Mouse (Mus musculus) embryonic facial prominence, embryonic 12.5 days (tissue): ENCODE results near the gene Gli1. TPM values are rescaled to one million over a fixed set of nuclear protein-coding genes. Genes with fewer than 3 reads are reported as not detected.

Experiments used
- ATAC-seq: fragments of 200-750 bp; cut with Nextera tagmentation; 2 replicates; pipeline ENCODE4 v1.8.0; 2017; ENCODE audit not compliant: insufficient number of reproducible peaks, insufficient read depth, low FRiP score, low TSS enrichment
- H3K27ac ChIP-seq: fragments of 300-500 bp; sonication (generic); 2 replicates; pipeline ENCODE4 v1.5.1; 2016; ENCODE audit warnings: mild to moderate bottlenecking
- H3K27me3 ChIP-seq: fragments of 300-500 bp; sonication (generic); 2 replicates; pipeline ENCODE4 v1.6.1; 2016; ENCODE audit warnings: mild to moderate bottlenecking, moderate library complexity
- H3K36me3 ChIP-seq: fragments of 300-500 bp; sonication (generic); 2 replicates; pipeline ENCODE4 v1.6.1; 2016; ENCODE audit warnings: mild to moderate bottlenecking
- H3K4me1 ChIP-seq: fragments of 300-500 bp; sonication (generic); 2 replicates; pipeline ENCODE4 v1.6.1; 2016
- H3K4me2 ChIP-seq: fragments of 300-500 bp; sonication (generic); replicated peaks from 2 replicates; pipeline ENCODE4 v1.6.1; 2016; ENCODE audit warnings: mild to moderate bottlenecking, moderate library complexity
- H3K4me3 ChIP-seq: fragments of 300-500 bp; sonication (generic); 2 replicates; pipeline ENCODE4 v1.5.1; 2016; ENCODE audit warnings: mild to moderate bottlenecking
- H3K9ac ChIP-seq: fragments of 300-500 bp; sonication (generic); 2 replicates; pipeline ENCODE4 v1.6.1; 2016; ENCODE audit warnings: mild to moderate bottlenecking, moderate library complexity
- H3K9me3 ChIP-seq: fragments of 300-500 bp; sonication (generic); 2 replicates; pipeline ENCODE4 v1.6.1; 2016; ENCODE audit warnings: mild to moderate bottlenecking, moderate library complexity
- WGBS: fragments of 180-500 bp; shearing (Covaris S2); methylation state at CpG from one replicate; pipeline ENCODE4 v1.1.7; 2016; 5-methylcytosine and 5-hydroxymethylcytosine counted together
- polyA plus RNA-seq: library from polyadenylated mRNA; unstranded; fragments of >200 nt; fragmentation: Nextera tagmentation; extraction: Ambion mirVana; gene quantifications from 2 replicates; pipeline ENCODE4 v1.2.1, GENCODE M21; 2016

Gene Gli1
- polyA plus RNA-seq, 1 experiment from 2014 or later: 15.5 TPM

DNA sequence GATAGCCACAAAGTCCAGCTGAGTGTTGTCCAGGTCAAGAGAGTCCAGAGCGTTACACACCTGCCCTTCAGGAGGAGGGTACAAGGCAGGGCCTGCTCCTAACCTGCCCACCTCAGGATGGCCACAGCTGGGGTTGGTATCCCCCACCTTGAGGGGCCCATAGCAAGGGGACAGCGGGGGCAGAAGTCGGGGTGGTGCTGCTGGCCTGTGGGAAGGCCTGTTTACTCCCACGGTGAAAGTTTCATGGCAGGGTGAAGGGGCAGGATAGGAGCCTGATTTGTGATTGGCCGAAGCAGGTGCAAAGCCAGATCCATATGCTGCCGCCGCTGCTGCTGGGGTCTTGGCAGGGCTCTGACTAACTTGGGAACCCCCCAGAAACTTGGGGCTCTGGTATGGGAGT, 11.6 kb downstream of the Gli1 start:
- Histone ChIP-seq H3K27me3 (peaks cover 47% of the 10 kb centered on the region), H3K36me3 (peaks cover 31% of the 10 kb centered on the region), H3K9me3 (no peaks in the 10 kb centered on the region), H3K4me3 (no peak overlapping the region), H3K4me1 (peaks cover 17% of the 10 kb centered on the region), H3K4me2 (no peak overlapping the region), H3K9ac (no peak overlapping the region), H3K27ac (no peak overlapping the region)
- ATAC-seq: no peak
- 73% methylated on average over 7 of the region's 7 CpGs for WGBS

DNA sequence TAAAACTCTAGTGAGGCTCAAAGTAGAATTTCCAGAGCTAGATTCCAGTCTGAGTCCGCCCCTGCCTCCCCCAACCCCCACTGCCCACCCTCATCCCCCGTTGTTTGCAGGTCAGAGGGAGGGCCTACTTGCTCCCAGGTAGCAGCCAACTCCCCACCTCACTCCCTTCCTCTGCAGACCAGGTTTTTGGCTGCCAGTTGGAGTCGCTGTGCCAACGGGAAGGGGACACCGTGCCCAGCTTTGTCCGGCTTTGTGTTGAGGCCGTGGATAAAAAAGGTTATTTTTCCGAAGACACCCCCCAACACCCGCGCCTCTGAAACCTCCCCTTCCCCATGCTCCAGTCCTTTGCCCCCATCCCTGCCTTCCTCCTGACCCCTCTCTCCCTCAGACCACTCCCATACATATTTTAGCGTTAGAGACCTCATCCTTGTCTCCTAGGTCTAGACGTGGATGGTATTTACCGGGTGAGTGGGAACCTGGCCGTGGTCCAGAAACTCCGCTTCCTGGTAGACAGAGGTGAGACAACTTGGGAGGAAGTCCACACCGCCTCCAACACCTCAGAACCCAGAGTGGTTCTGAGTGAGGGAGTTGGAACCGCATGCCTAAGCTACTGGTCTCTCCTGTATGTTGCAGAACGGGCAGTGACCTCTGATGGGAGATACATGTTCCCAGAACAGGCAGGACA, 14.2 kb downstream of the Gli1 start:
- H3K9ac ChIP-seq: no peak overlapping the region
- no peak for ATAC-seq
- H3K27me3 ChIP-seq: peaks cover 63% of the 10 kb centered on the region
- peaks cover 17% of the 10 kb centered on the region for H3K4me1 ChIP-seq
- peaks cover 11% of the 10 kb centered on the region; the same call in 1 of the 2 replicates for H3K36me3 ChIP-seq
- 0 out of 2 replicates have a peak overlapping the region, but pooled peaks have one; percentile 2 for H3K4me2 ChIP-seq
- whole genome bisulfite sequencing: 50% methylated on average over 18 of the region's 18 CpGs
- H3K27ac ChIP-seq: no peak overlapping the region
- H3K9me3 ChIP-seq: no peaks in the 10 kb centered on the region
- no peak overlapping the region for H3K4me3 ChIP-seq

DNA sequence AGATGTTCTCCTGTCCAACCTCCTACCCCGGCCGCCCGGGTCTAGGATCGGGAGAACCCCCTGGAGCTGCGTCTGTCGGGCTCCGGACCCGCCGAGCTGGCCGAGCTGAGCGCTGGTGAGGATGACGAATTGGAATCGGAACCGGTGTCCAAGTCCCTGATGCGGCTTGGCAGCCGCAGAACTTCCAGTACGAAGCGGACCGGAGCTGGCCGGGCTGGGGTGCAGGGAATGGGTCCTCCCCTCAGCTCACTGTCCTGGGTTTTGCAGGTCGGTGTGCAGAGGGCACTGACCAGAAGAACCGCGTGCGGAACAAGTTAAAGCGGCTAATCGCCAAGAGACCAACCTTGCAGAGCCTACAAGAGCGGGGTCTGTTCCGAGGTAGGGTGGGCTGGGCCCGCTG, 14.9 kb downstream of the Gli1 start:
- Histone ChIP-seq H3K27me3 (peaks cover 70% of the 10 kb centered on the region), H3K4me3 (peak overlapping the region; percentile 41), H3K9ac (peak overlapping the region; percentile 44), H3K9me3 (no peaks in the 10 kb centered on the region), H3K27ac (no peak overlapping the region), H3K4me2 (peak overlapping the region; percentile 86), H3K4me1 (peaks cover 17% of the 10 kb centered on the region), H3K36me3 (peaks cover 3% of the 10 kb centered on the region; the same call in 1 of the 2 replicates)
- 5% methylated on average over 29 of the region's 29 CpGs for WGBS
- ATAC-seq: no peak

DNA sequence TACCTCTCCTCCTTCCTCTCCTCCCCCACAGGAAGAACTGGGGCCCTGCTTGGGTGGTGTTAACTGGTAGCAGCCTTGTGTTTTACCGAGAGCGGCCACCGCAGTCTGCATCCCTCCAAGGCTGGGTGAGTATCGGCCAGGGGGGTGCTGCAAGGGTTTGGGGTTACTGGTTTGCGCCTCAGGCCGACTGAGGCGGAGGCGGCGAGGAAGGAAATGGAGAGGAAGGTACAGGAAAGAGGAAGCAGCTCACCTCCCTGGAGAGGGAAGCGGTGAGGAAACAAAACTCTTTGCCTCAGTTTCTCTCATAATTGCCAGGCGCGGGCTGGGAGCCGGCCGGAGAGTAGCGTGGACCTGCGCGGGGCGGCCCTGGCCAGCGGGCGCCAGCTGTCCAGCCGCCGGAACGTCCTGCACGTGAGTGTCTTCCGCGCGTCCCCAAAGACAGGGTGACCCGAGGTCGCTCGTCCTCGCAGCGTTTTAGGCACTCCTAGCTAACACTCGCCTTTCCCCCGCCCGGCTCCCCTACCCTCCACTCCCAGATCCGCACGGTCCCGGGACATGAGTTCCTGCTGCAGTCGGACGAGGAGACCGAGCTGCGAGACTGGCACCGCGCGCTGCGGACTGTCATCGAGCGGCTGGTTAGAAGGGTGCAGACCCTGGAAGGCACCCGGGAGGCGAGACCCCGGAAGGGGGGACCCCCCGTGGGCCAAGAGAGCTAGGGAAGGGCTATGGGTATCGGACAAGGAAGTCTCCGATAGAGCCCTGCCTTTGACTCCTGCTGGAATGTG, 15.6 kb downstream of the Gli1 start:
- Histone ChIP-seq H3K9me3 (no peaks in the 10 kb centered on the region), H3K27ac (no peak overlapping the region), H3K4me3 (peak overlapping the region; percentile 41), H3K4me1 (peaks cover 17% of the 10 kb centered on the region), H3K4me2 (peak overlapping the region; percentile 86), H3K27me3 (peaks cover 71% of the 10 kb centered on the region), H3K9ac (peak overlapping the region; percentile 44), H3K36me3 (no peaks in the 10 kb centered on the region)
- under 1% methylated on average over 54 of the region's 54 CpGs for WGBS
- peak; percentile 25 for ATAC-seq

DNA sequence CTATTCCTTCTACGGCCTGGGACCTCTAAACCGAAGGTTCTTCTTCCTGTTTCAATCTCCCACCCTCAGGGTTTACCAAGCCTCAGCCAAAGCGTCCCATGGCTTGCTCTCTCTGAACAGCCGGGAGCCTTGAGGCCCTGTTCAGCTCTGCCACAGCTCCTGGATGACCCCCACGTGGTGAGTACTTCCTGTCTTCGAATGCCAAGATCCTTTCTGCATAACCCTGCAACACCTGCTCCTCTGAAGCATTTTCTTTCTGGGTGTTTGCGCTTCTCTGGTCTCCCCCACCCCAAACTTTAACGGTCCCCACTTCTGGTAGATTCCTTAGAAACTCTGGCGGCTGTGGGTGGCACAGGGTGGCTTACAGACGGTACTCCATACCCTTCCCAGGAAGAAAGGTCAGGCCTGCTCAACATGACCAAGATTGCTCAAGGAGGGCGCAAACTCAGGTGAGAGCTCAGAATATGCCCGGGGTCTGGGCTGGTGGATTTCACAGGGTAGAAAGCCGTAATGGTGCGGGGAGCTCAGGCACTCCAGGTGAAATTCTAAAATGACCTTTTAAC, 16.2 kb downstream of the Gli1 start:
- H3K36me3 ChIP-seq: no peaks in the 10 kb centered on the region
- peaks cover 76% of the 10 kb centered on the region for H3K27me3 ChIP-seq
- peak overlapping the region; percentile 86 for H3K4me2 ChIP-seq
- no peak for ATAC-seq
- peaks cover 17% of the 10 kb centered on the region for H3K4me1 ChIP-seq
- no peaks in the 10 kb centered on the region for H3K9me3 ChIP-seq
- WGBS: 25% methylated on average over 14 of the region's 14 CpGs
- H3K9ac ChIP-seq: peak overlapping the region; percentile 44; the same call in 1 of the 2 replicates
- H3K27ac ChIP-seq: no peak overlapping the region
- H3K4me3 ChIP-seq: peak overlapping the region; percentile 41

DNA sequence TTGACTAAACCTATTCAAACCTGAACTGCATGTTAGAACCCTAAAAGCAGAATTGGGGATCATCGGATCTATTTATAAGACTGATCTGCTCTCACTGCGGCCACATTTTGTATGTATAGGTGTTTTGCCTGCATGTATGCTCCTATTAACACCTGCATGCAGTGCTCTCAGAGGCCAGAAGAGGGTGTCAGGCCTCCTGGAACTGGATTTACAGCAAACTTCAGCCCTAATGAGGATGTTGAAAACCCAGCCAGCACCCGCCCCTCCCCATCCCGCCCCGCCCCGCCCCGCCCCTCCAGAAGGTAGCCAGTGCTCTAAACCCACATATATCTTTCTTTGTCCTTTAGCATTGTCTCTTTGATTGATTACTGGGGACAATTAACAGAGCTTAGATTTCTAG, 17.3 kb downstream of the Gli1 start:
- no peaks in the 10 kb centered on the region for H3K9me3 ChIP-seq
- peaks cover 73% of the 10 kb centered on the region for H3K27me3 ChIP-seq
- H3K4me2 ChIP-seq: no peak overlapping the region
- no peak overlapping the region for H3K9ac ChIP-seq
- H3K4me1 ChIP-seq: peaks cover 17% of the 10 kb centered on the region
- 11% methylated on average over 7 of the region's 7 CpGs for WGBS
- no peak overlapping the region for H3K4me3 ChIP-seq
- no peaks in the 10 kb centered on the region for H3K36me3 ChIP-seq
- no peak overlapping the region for H3K27ac ChIP-seq
- ATAC-seq: no peak

DNA sequence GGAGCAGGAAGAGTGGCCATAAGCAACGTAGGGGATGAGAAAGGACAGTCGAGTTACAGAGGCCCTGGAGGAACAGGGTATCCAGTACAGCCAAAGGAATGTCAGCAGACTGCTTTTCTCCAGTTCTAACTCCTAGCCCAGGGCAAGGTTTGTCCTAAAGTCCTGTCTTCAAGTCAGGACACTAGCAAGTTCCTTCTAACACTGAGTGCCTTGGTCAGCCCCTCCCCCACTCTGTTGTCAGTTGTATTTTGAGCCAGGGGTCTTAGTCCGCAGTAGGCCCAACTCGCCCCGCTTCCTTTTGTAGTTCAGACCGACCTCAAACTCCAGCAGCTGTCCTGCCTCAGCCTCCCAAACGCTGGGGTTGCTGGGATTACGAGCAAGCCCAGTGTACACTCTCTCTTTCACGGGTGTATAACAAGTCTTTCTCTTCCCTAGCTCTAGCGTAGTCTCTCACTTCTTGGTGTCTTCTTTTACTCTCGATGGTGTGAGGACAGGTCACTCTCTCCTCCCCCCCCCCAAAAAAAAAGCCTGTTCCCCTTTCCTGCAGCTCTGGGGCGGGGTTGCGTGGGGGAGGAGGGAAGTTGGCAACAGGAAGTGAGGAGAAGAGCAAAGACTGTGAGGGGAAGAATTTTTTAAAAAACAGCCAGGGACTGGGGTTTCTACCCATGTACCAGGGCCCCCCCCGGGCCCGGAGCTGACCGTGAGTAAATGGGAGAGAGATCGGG, 18.5 kb downstream of the Gli1 start:
- peaks cover 62% of the 10 kb centered on the region for H3K27me3 ChIP-seq
- H3K36me3 ChIP-seq: no peaks in the 10 kb centered on the region
- peaks cover 17% of the 10 kb centered on the region for H3K4me1 ChIP-seq
- no peak overlapping the region for H3K9ac ChIP-seq
- no peak overlapping the region for H3K4me3 ChIP-seq
- no peak for ATAC-seq
- no peak overlapping the region for H3K27ac ChIP-seq
- H3K9me3 ChIP-seq: no peaks in the 10 kb centered on the region
- WGBS: 70% methylated on average over 17 of the region's 17 CpGs
- no peak overlapping the region for H3K4me2 ChIP-seq

DNA sequence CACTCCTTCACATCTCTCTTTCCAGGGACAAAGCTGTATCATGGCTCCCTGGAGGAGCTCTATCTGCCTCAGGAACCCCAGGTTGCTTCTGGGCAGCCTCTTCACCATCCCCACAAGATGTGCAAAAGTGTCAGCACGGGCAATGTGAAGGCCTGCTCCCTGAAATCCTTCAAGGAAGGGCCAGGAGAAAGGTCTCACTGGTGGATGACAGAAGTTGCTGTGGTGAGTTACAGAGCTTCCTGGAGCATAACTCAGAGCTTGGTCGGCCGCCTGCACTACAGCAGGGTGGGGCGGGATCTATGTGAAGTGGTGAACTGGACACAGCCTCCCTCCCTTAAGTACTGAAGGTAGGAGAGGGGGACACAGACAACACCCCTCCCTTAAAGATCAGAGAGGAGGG, 19.1 kb downstream of the Gli1 start:
- H3K9ac ChIP-seq: no peak overlapping the region
- no peak overlapping the region for H3K4me3 ChIP-seq
- no peaks in the 10 kb centered on the region for H3K9me3 ChIP-seq
- H3K27me3 ChIP-seq: peaks cover 56% of the 10 kb centered on the region
- no peak overlapping the region for H3K4me2 ChIP-seq
- H3K4me1 ChIP-seq: peaks cover 17% of the 10 kb centered on the region
- no peaks in the 10 kb centered on the region for H3K36me3 ChIP-seq
- no peak overlapping the region for H3K27ac ChIP-seq
- 84% methylated on average over 4 of the region's 4 CpGs for WGBS
- ATAC-seq: no peak

DNA sequence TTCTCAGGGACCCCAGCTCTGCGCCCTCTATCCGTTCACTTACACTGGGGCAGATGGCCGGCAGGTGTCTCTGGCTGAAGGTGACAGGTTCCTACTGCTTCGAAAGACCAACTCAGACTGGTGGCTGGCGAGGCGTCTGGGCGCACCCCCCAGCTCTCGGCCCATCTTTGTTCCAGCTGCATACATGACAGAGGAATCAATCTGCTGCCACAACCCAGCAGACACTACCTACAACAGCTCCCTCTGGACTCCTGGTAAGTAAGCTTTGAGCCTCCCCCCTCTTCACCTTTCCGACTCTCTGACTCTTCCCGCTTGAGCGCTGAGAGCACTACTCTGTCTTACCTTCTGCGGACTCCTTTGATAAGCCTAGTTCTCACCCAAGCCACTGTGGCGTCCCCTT, 19.6 kb downstream of the Gli1 start:
- 67% methylated on average over 13 of the region's 13 CpGs for WGBS
- H3K27me3 ChIP-seq: peaks cover 51% of the 10 kb centered on the region

DNA sequence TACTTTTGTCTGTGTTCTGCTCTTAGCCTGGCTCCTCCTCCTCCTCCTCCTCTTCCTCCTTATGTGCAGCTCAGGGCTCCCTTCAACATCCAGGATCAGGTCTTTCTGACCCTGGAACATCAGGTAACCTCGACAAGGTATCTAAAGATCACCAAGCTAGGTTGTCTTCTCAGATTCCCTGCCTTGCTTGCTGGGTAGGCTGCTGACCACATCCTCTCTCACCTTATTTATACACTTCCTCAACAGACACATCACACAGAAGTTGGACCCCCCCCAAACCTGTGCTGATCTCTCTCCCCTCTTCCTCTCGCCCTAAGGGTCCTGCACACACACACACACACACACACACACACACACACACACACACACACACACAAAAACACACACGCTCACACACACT, 20.2 kb downstream of the Gli1 start, which contains the start of gene Arhgap9:
Gene Arhgap9, plus strand, starts transcription at position 344 of the 400 bp plus-strand sequence.
- Histone ChIP-seq H3K27me3 (peaks cover 45% of the 10 kb centered on the region), H3K4me1 (peaks cover 13% of the 10 kb centered on the region), H3K4me3 (no peak within 1 kb of the TSS), H3K9ac (no peak within 1 kb of the TSS), H3K36me3 (no peaks in the 10 kb centered on the region), H3K4me2 (no peak within 1 kb of the TSS), H3K9me3 (no peaks in the 10 kb centered on the region), H3K27ac (no peak within 1 kb of the TSS)
- 73% methylated on average over 3 of the region's 3 CpGs for WGBS
- ATAC-seq: no peak

More for the DNA sequence above, 19.6 kb downstream of the Gli1 start:
- Histone ChIP-seq H3K9ac (no peak overlapping the region), H3K4me2 (no peak overlapping the region), H3K36me3 (no peaks in the 10 kb centered on the region), H3K27ac (no peak overlapping the region), H3K9me3 (no peaks in the 10 kb centered on the region), H3K4me1 (peaks cover 17% of the 10 kb centered on the region), H3K4me3 (no peak overlapping the region)
- no peak for ATAC-seq

DNA sequence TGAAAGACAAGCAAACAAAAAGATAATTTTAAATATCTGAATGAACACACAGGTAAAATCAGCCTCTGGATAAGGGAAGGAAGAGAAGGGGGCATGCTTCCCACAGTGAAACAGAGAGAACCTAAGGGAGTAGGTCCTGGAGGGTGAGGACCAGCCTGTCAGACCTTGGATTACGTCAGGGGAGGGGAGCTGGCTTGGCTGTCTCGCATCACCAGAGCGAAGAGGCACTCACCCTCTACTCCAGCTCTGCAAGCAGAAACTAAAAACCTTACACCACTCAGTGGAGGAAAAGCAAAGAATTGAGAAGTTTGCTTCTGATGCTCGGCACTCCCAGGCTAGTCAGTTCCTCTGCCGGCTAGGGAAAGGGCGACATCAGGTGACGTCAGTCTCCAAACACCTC, 21.8 kb downstream of the Gli1 start:
- no peak for ATAC-seq
- WGBS: 75% methylated on average over 7 of the region's 7 CpGs

More for the DNA sequence above, 21.8 kb downstream of the Gli1 start:
- no peaks in the 10 kb centered on the region for H3K4me1 ChIP-seq
- no peaks in the 10 kb centered on the region for H3K36me3 ChIP-seq
- no peak overlapping the region for H3K9ac ChIP-seq
- no peak overlapping the region for H3K4me3 ChIP-seq
- H3K4me2 ChIP-seq: no peak overlapping the region
- peaks cover 29% of the 10 kb centered on the region for H3K27me3 ChIP-seq
- H3K9me3 ChIP-seq: no peaks in the 10 kb centered on the region
- no peak overlapping the region for H3K27ac ChIP-seq
